Mouse (Mus musculus) heart, postnatal 0 days (tissue): ENCODE results near the gene Skil.

Experiments used
- CTCF ChIP-seq: IDR thresholded peaks from 2 replicates; pipeline ENCODE4 v1.5.1; 2016; ENCODE audit warnings: antibody characterized with exemption, control low read depth, low read depth
- EP300 ChIP-seq: IDR thresholded peaks from 2 replicates; pipeline ENCODE4 v1.6.1; 2016; ENCODE audit warnings: antibody characterized with exemption, low read depth

- TF ChIP-seq CTCF (no peak), EP300 (no peak)
Observed at GRCm38 (mm10) chr3:31082838-31083506, 11.9 kb upstream of the Skil start.
